Mouse (Mus musculus) heart, postnatal 10 days (tissue): Measurements from ENCODE around the gene St14. TPM values are rescaled to one million over a fixed set of nuclear protein-coding genes. Genes with fewer than 3 reads are reported as not detected.
"Not testable (repeated sequence)": the region's sequence is repeated elsewhere in the genome, so short reads cannot be mapped to it uniquely, and the experiment has no call there.

Source experiments
- DNase-seq, 2 experiments: peaks; one replicate each; pipeline ENCODE4 v3.0.0; 2021
- intact Hi-C: fragments of 180-260 bp; cut with DNase I; formaldehyde crosslinking; loops from one replicate; pipeline ENCODE4 v1.15.1; 2025
- total RNA-seq, 2 experiments: library from RNA; stranded (reverse); gene quantifications; 2 replicates each; pipeline ENCODE4 v1.2.3; 2021

The St14 gene
- total RNA-seq, 2 experiments from 2014 or later, result 0.42 to 0.93 TPM

GRCm38 (mm10) chr9:31088116-31088515 is 43.5 kb downstream of the St14 start:
- intact Hi-C loops, result loop anchor here (10.0 kb wide), 1 partner anchor 353 kb away; no protein-coding TSS in a partner anchor
- DNase-seq, result no peak

- intact Hi-C loops, result loop anchor here (10.0 kb wide), 1 partner anchor 353 kb away; no protein-coding TSS in a partner anchor
- DNase-seq, result no peak
These were observed 44.2 kb downstream of the St14 start for GRCm38 (mm10) chr9:31087466-31087865.

GRCm38 (mm10) chr9:31086754-31087145 is 44.9 kb downstream of the St14 start:
- intact Hi-C loops, result loop anchor here (10.0 kb wide), 1 partner anchor 352 kb away; no protein-coding TSS in a partner anchor
- DNase-seq, result no peak

- DNase-seq, result peak; percentile 74 to 86
- intact Hi-C loops, result loop anchor here (10.0 kb wide), 1 partner anchor 351 kb away; no protein-coding TSS in a partner anchor
These were observed 45.4 kb downstream of the St14 start for GRCm38 (mm10) chr9:31086085-31086753.

- no peak for DNase-seq
- intact Hi-C loops, result loop anchor here (10.0 kb wide), 1 partner anchor 351 kb away; no protein-coding TSS in a partner anchor
These were observed 46.1 kb downstream of the St14 start for GRCm38 (mm10) chr9:31085556-31085955.

GRCm38 (mm10) chr9:31082771-31083170 is 48.9 kb downstream of the St14 start:
- DNase-seq, result no peak
- intact Hi-C loops, result loop anchor here (2.0 to 10.0 kb wide), 5 partner anchors 142 to 655 kb away; partner anchors contain the start of gene Snx19

GRCm38 (mm10) chr9:31082054-31082666 is 49.5 kb downstream of the St14 start:
- intact Hi-C loops, result loop anchor here (2.0 to 10.0 kb wide), 5 partner anchors 141 to 655 kb away; partner anchors contain the start of gene Snx19
- DNase-seq, result peak; percentile 81 to 91

- intact Hi-C loops, result loop anchor here (5.0 to 10.0 kb wide), 3 partner anchors 346 to 653 kb away; partner anchors contain the start of gene Snx19
These were observed 50.9 kb downstream of the St14 start for GRCm38 (mm10) chr9:31080726-31081125.

GRCm38 (mm10) chr9:31074836-31075235 is 56.8 kb downstream of the St14 start:
- DNase-seq, result no peak
- intact Hi-C loops, result no loop called here

More at GRCm38 (mm10) chr9:31080726-31081125, 50.9 kb downstream of the St14 start:
- DNase-seq, result no peak

GRCm38 (mm10) chr9:31073797-31074196 is 57.9 kb downstream of the St14 start:
- intact Hi-C loops, result no loop called here
- DNase-seq, result no peak

- intact Hi-C loops, result no loop called here
- DNase-seq, result no peak
These were observed 59.4 kb downstream of the St14 start for GRCm38 (mm10) chr9:31072256-31072655.

- no peak for DNase-seq
- intact Hi-C loops, result no loop called here
These were observed 60.9 kb downstream of the St14 start for GRCm38 (mm10) chr9:31070706-31071105.

GRCm38 (mm10) chr9:31058723-31059122 is 72.9 kb downstream of the St14 start:
- intact Hi-C loops, result no loop called here
- DNase-seq, result no peak

- DNase-seq, intact Hi-C loops: not testable (repeated sequence)
These were observed 80.1 kb downstream of the St14 start for GRCm38 (mm10) chr9:31051509-31051908.

- intact Hi-C loops, result no loop called here
These were observed 81.4 kb downstream of the St14 start for GRCm38 (mm10) chr9:31050208-31050607.

More at GRCm38 (mm10) chr9:31050208-31050607, 81.4 kb downstream of the St14 start:
- no peak for DNase-seq

Other genes with a start within 250 kb of the St14 start
- gene Adamts15, start 209.4 kb downstream of the St14 start, total RNA-seq, result 10 to 100 TPM; 13.1 to 16.4 TPM
- gene Adamts8, start 189.3 kb downstream of the St14 start, total RNA-seq, result 10 to 100 TPM in 1 of 2 experiments, 1 to 10 TPM in 1; 8.1 to 16.1 TPM
- gene Zbtb44, start 101.2 kb downstream of the St14 start, total RNA-seq, result 10 to 100 TPM; 31.3 to 35.6 TPM
- gene Aplp2, start 80.0 kb upstream of the St14 start, total RNA-seq, result 100 to 1,000 TPM; 333 to 347 TPM
- 1 to 10 TPM; 5.2 to 6.0 TPM for gene Prdm10, start 148.7 kb upstream of the St14 start, total RNA-seq